Mouse (Mus musculus): Measurements from ENCODE around the gene Dnm1. TPM values are rescaled to one million over a fixed set of nuclear protein-coding genes. Genes with fewer than 3 reads are reported as not detected.

Dnm1 gene
- total and polyA plus RNA-seq, 3 experiments: 4.0 to 23.1 (median 5.5) TPM

DNA sequence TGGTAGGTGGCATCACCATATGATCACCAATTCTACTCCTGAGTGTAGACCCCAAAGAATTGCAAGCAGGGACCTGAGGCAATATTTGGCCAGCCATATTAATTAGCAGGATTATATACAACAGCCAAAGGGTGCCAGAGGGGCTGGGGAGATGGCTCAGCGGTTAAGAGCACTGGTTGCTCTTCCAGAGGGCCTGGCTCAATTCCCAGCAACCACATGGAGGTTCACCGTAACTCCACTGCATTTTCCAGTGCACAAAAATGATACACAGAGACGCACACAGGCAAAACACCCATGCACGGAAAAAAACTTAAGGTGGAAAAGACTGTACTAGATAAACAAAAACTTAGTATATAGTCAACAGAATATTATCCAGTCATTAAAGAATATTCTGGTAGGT, 25.9 kb downstream of the Dnm1 start:
- H3K27me3 ChIP-seq (ENCODE audit: control insufficient read depth, insufficient read depth, low read length): no peaks in the 10 kb centered on the region
- H3K4me3 ChIP-seq: no peak overlapping the region
- no peaks in the 10 kb centered on the region for H3K36me3 ChIP-seq (ENCODE audit: control insufficient read depth, insufficient read depth, low read length)
- no peak overlapping the region for H3K27ac ChIP-seq
- WGBS: 74% methylated on average over 4 of the region's 4 CpGs
- intact Hi-C loops (cut with DNase I): no loop called here
- no peak for DNase-seq
- H3K79me2 ChIP-seq (replicated peaks; ENCODE audit: control insufficient read depth, insufficient read depth, low read length): no peaks in the 10 kb centered on the region
- H3K4me1 ChIP-seq (ENCODE audit: control insufficient read depth, insufficient read depth, low read length): no peaks in the 10 kb centered on the region; the same call in 1 of the 2 replicates
- TF ChIP-seq EP300 (IDR thresholded peaks at IDR 0.05; ENCODE audit: insufficient read depth, low read depth, low read length) (no peak), CTCF (IDR thresholded peaks at IDR 0.05) (no peak), POLR2A (IDR thresholded peaks at IDR 0.05; ENCODE audit: insufficient read depth, low read depth, low read length) (no peak)
- H3K9ac ChIP-seq (ENCODE audit: low read depth, low read length): no peak overlapping the region

- TF ChIP-seq CTCF (IDR thresholded peaks at IDR 0.05) (no peak), EP300 (IDR thresholded peaks at IDR 0.05; ENCODE audit: insufficient read depth, low read depth, low read length) (no peak), POLR2A (IDR thresholded peaks at IDR 0.05; ENCODE audit: insufficient read depth, low read depth, low read length) (no peak)
- H3K27ac ChIP-seq: no peak overlapping the region
- WGBS: 24% methylated on average over 7 of the region's 7 CpGs
These were observed 27.8 kb downstream of the Dnm1 start for GRCm38 (mm10) chr2:32325342-32325741.

GRCm38 (mm10) chr2:32324322-32324721, 28.8 kb downstream of the Dnm1 start:
- 65% methylated on average over 4 of the region's 4 CpGs for WGBS
- no peaks in the 10 kb centered on the region for H3K79me2 ChIP-seq (replicated peaks; ENCODE audit: control insufficient read depth, insufficient read depth, low read length)
- H3K4me1 ChIP-seq (ENCODE audit: control insufficient read depth, insufficient read depth, low read length): no peaks in the 10 kb centered on the region; the same call in 1 of the 2 replicates
- no peak for DNase-seq
- no peaks in the 10 kb centered on the region for H3K36me3 ChIP-seq (ENCODE audit: control insufficient read depth, insufficient read depth, low read length)
- no peak overlapping the region for H3K27ac ChIP-seq
- TF ChIP-seq POLR2A (IDR thresholded peaks at IDR 0.05; ENCODE audit: insufficient read depth, low read depth, low read length): no peak
- 0 out of 2 replicates have a peak, but pooled peaks have one; percentile 12 for TF ChIP-seq CTCF (IDR thresholded peaks at IDR 0.05)
- H3K27me3 ChIP-seq (ENCODE audit: control insufficient read depth, insufficient read depth, low read length): no peaks in the 10 kb centered on the region
- intact Hi-C loops (cut with DNase I): no loop called here
- H3K9ac ChIP-seq (ENCODE audit: low read depth, low read length): no peak overlapping the region
- no peak overlapping the region for H3K4me3 ChIP-seq

More at GRCm38 (mm10) chr2:32325342-32325741, 27.8 kb downstream of the Dnm1 start:
- peak in 1 of 2 experiments; percentile 19 for DNase-seq
- Histone ChIP-seq H3K27me3 (ENCODE audit: control insufficient read depth, insufficient read depth, low read length) (no peaks in the 10 kb centered on the region), H3K4me1 (ENCODE audit: control insufficient read depth, insufficient read depth, low read length) (no peaks in the 10 kb centered on the region; the same call in 1 of the 2 replicates), H3K9ac (ENCODE audit: low read depth, low read length) (no peak overlapping the region), H3K79me2 (replicated peaks; ENCODE audit: control insufficient read depth, insufficient read depth, low read length) (no peaks in the 10 kb centered on the region), H3K36me3 (ENCODE audit: control insufficient read depth, insufficient read depth, low read length) (no peaks in the 10 kb centered on the region), H3K4me3 (no peak overlapping the region)
- intact Hi-C loops (cut with DNase I): no loop called here

- no peak overlapping the region for H3K4me3 ChIP-seq
- no peaks in the 10 kb centered on the region for H3K36me3 ChIP-seq (ENCODE audit: control insufficient read depth, insufficient read depth, low read length)
- no peak for TF ChIP-seq CTCF (IDR thresholded peaks at IDR 0.05)
- TF ChIP-seq EP300 (IDR thresholded peaks at IDR 0.05; ENCODE audit: insufficient read depth, low read depth, low read length): no peak
- no peak for TF ChIP-seq POLR2A (IDR thresholded peaks at IDR 0.05; ENCODE audit: insufficient read depth, low read depth, low read length)
- 77% methylated on average over 7 of the region's 7 CpGs for WGBS
- no peaks in the 10 kb centered on the region for H3K27me3 ChIP-seq (ENCODE audit: control insufficient read depth, insufficient read depth, low read length)
- intact Hi-C loops (cut with DNase I): no loop called here
- H3K4me1 ChIP-seq (ENCODE audit: control insufficient read depth, insufficient read depth, low read length): no peaks in the 10 kb centered on the region; the same call in 1 of the 2 replicates
- H3K79me2 ChIP-seq (replicated peaks; ENCODE audit: control insufficient read depth, insufficient read depth, low read length): no peaks in the 10 kb centered on the region
- no peak for DNase-seq
- no peak overlapping the region for H3K9ac ChIP-seq (ENCODE audit: low read depth, low read length)
- H3K27ac ChIP-seq: no peak overlapping the region
These were observed 30.1 kb downstream of the Dnm1 start for GRCm38 (mm10) chr2:32322754-32323741.

DNA sequence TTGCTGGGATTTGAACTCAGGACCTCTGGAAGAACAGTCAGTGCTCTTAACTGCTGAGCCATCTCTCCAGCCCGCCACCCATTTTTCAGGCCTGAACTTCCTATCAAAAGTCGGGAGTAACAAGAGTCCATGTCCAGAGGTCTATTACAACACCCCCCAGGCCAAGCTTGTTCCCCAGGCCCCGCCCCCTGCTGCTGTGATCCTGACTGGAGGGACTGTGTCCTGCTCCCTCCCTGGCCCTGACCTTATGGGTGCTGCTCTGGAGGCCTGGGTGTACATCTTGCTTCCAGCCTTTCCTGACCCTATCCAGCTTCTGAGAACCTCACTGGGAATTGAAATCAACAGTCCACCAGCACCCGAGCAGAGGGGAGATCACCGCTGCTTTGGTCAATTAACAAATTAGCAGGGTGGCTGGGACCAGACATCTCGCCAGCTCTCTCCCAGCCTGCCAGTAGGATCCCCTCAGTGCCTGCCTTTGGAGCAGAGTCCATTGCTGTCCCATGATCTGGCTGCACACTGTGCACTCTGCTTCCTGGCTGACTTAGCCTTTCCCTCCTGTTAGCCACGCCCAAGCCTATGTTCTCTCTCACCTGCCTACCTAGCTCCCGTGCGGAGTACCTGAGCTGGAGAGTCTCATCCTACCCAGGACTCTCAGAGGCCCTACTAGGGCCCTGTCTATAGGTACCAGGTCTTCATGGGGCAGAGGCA, 31.4 kb downstream of the Dnm1 start:
- no peak for DNase-seq
- 67% methylated on average over 9 of the region's 9 CpGs for WGBS
- Histone ChIP-seq H3K27me3 (ENCODE audit: control insufficient read depth, insufficient read depth, low read length) (no peaks in the 10 kb centered on the region), H3K36me3 (ENCODE audit: control insufficient read depth, insufficient read depth, low read length) (no peaks in the 10 kb centered on the region), H3K79me2 (replicated peaks; ENCODE audit: control insufficient read depth, insufficient read depth, low read length) (no peaks in the 10 kb centered on the region), H3K9ac (ENCODE audit: low read depth, low read length) (no peak overlapping the region), H3K27ac (no peak overlapping the region), H3K4me1 (ENCODE audit: control insufficient read depth, insufficient read depth, low read length) (peaks cover 2% of the 10 kb centered on the region; the same call in 1 of the 2 replicates), H3K4me3 (no peak overlapping the region)
- TF ChIP-seq CTCF (IDR thresholded peaks at IDR 0.05) (no peak), POLR2A (IDR thresholded peaks at IDR 0.05; ENCODE audit: insufficient read depth, low read depth, low read length) (no peak), EP300 (IDR thresholded peaks at IDR 0.05; ENCODE audit: insufficient read depth, low read depth, low read length) (no peak)
- intact Hi-C loops (cut with DNase I): no loop called here
